Mouse (Mus musculus) limb, embryonic 15.5 days (tissue): ENCODE measurements around the gene Vmn1r111. TPM values are rescaled to one million over a fixed set of nuclear protein-coding genes. Genes with fewer than 3 reads are reported as not detected.
"Not testable (repeated sequence)": the region's sequence is repeated elsewhere in the genome, so short reads cannot be mapped to it uniquely, and the experiment has no call there.

Source experiments
- ATAC-seq: fragments of 200-750 bp; cut with Nextera tagmentation; 2 replicates; pipeline ENCODE4 v1.8.0; 2017; ENCODE audit warnings: low read depth, moderate TSS enrichment; ENCODE audit not compliant: insufficient number of reproducible peaks, low FRiP score, low TSS enrichment
- H3K27ac ChIP-seq: fragments of 300-500 bp; sonication (generic); 2 replicates; pipeline ENCODE4 v1.5.1; 2015; ENCODE audit warnings: moderate library complexity, mild to moderate bottlenecking, inconsistent platforms
- H3K27me3 ChIP-seq: fragments of 300-500 bp; sonication (generic); 2 replicates; pipeline ENCODE4 v1.6.1; 2015; ENCODE audit warnings: inconsistent platforms
- H3K36me3 ChIP-seq: fragments of 300-500 bp; sonication (generic); 2 replicates; pipeline ENCODE4 v1.6.1; 2015; ENCODE audit warnings: inconsistent platforms
- H3K4me1 ChIP-seq: fragments of 300-500 bp; sonication (generic); 2 replicates; pipeline ENCODE4 v1.6.1; 2015; ENCODE audit warnings: inconsistent platforms
- H3K4me2 ChIP-seq: fragments of 300-500 bp; sonication (generic); 2 replicates; pipeline ENCODE4 v1.6.1; 2015; ENCODE audit warnings: mild to moderate bottlenecking, inconsistent platforms
- H3K4me3 ChIP-seq: fragments of 300-500 bp; sonication (generic); 2 replicates; pipeline ENCODE4 v1.5.1; 2015; ENCODE audit warnings: mild to moderate bottlenecking, inconsistent platforms
- H3K9ac ChIP-seq: fragments of 300-500 bp; sonication (generic); 2 replicates; pipeline ENCODE4 v1.6.1; 2015; ENCODE audit warnings: inconsistent platforms
- H3K9me3 ChIP-seq: fragments of 300-500 bp; sonication (generic); 2 replicates; pipeline ENCODE4 v1.6.1; 2016; ENCODE audit warnings: inconsistent platforms
- WGBS: fragments of 180-500 bp; shearing (Covaris S2); methylation state at CpG from one replicate; pipeline ENCODE4 v1.1.7; 2015; 5-methylcytosine and 5-hydroxymethylcytosine counted together
- polyA plus RNA-seq: library from polyadenylated mRNA; unstranded; fragments of >200 nt; fragmentation: Nextera tagmentation; extraction: Ambion mirVana; gene quantifications from 2 replicates; pipeline ENCODE4 v1.2.1, GENCODE M21; 2015

Vmn1r111 gene
- polyA plus RNA-seq: not detected in 2 replicates

DNA sequence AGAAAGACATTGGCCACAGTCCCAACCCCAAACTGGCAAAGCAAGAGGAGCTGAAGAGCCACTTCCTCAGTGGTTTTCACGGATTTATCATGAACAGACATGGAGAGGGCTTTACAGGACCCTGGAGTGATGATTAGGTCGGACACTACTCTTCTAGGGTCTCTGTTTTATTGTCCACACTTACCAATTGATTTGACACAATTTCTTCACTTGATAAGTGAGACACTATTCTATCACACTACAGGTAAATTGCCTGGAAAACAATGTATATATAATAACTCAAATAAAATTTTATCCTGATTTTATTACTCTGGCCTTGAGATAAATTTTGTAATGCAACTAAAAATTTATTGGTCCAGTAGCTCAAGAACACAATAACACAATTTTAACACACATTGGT lies at the start of gene Vmn1r111:
TSS of gene Vmn1r111 (minus strand) at position 101 of the 400 bp plus-strand sequence.
- not testable (repeated sequence) for H3K27ac ChIP-seq, ATAC-seq, H3K27me3 ChIP-seq, H3K9ac ChIP-seq, H3K9me3 ChIP-seq, H3K36me3 ChIP-seq, H3K4me2 ChIP-seq, H3K4me1 ChIP-seq, H3K4me3 ChIP-seq
- WGBS: no CpG with 5 or more reads among the region's 2 CpGs

DNA sequence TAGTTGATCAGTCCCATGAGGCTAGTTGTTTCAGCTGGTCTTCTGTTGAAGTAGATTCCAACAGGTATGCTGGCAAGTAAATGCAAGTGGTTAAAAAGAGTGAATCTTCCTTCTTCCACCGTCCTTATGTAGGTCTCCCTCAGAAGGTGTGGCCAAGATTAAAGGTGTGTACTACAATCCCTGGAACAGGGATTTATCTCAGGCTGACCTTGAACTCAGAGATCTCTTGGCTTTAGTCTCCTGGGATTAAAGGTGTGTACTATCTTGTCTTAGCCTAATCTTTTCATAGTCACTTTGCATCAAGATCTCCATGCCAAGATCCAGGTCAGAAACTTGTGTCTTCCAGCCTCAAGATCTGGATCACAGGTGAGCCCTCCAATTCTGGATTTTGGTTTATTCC lies 27.5 kb upstream of the Vmn1r111 start, which contains the start of gene Gm10668:
TSS of gene Gm10668 (minus strand) at position 101 of the 400 bp plus-strand sequence.
- H3K27me3 ChIP-seq, H3K36me3 ChIP-seq, H3K27ac ChIP-seq, H3K9me3 ChIP-seq, H3K4me2 ChIP-seq, H3K4me3 ChIP-seq, ATAC-seq, H3K9ac ChIP-seq, H3K4me1 ChIP-seq: not testable (repeated sequence)
- WGBS: no CpG with 5 or more reads among the region's 1 CpGs

DNA sequence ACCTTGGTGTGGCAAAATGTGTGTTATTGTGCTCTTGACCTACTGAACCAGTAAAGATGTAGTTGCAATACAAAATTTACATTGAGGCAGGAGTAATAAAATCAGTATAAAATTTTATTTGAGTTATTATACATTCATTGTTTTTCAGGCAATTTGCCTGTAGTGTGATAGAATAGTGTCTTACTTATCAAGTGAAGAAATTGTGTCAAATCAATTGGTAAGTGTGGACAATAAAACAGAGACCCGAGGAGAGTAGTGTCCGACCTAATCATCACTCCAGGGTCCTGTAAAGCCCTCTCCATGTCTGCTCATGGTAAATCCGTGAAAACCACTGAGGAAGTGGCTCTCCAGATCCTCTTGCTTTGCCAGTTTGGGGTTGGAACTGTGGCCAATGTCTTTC lies 34.4 kb downstream of the Vmn1r111 start, which contains the start of gene Vmn1r107:
TSS of gene Vmn1r107 (plus strand) at position 301 of the 400 bp plus-strand sequence.
- WGBS: no CpG with 5 or more reads among the region's 3 CpGs
- not testable (repeated sequence) for H3K27me3 ChIP-seq, H3K36me3 ChIP-seq, H3K4me3 ChIP-seq, ATAC-seq, H3K4me1 ChIP-seq, H3K9ac ChIP-seq, H3K9me3 ChIP-seq, H3K27ac ChIP-seq, H3K4me2 ChIP-seq

Other genes with a start within 250 kb of the Vmn1r111 start
- gene Gm10670, start 228.3 kb downstream of the Vmn1r111 start, polyA plus RNA-seq: not detected in 2 replicates
- gene Vmn1r103, start 192.7 kb downstream of the Vmn1r111 start, polyA plus RNA-seq: not detected in 2 replicates
- gene Vmn1r104, start 169.4 kb downstream of the Vmn1r111 start, polyA plus RNA-seq: not detected in 2 replicates
- not detected in 2 replicates for gene Gm5726, start 157.5 kb downstream of the Vmn1r111 start, polyA plus RNA-seq
- gene Gm4141, start 127.0 kb downstream of the Vmn1r111 start, polyA plus RNA-seq: not detected in 2 replicates
- not detected in 2 replicates for gene Gm4513, start 104.2 kb downstream of the Vmn1r111 start, polyA plus RNA-seq
- gene Vmn1r107, start 34.3 kb downstream of the Vmn1r111 start, polyA plus RNA-seq: not detected in 2 replicates
- gene Gm10668, start 27.4 kb upstream of the Vmn1r111 start, polyA plus RNA-seq: not detected in 2 replicates
- gene Vmn1r112, start 68.0 kb upstream of the Vmn1r111 start, polyA plus RNA-seq: not detected in 2 replicates
- not detected in 2 replicates for gene Vmn1r113, start 84.1 kb upstream of the Vmn1r111 start, polyA plus RNA-seq
- gene Vmn1r114, start 109.0 kb upstream of the Vmn1r111 start, polyA plus RNA-seq: not detected in 2 replicates
- gene Vmn1r115, start 141.8 kb upstream of the Vmn1r111 start, polyA plus RNA-seq: not detected in 2 replicates
- gene Vmn1r116, start 169.0 kb upstream of the Vmn1r111 start, polyA plus RNA-seq: not detected in 2 replicates
- gene Vmn1r117, start 180.9 kb upstream of the Vmn1r111 start, polyA plus RNA-seq: not detected in 2 replicates
- not detected in 2 replicates for gene Vmn1r118, start 209.1 kb upstream of the Vmn1r111 start, polyA plus RNA-seq